Mouse (Mus musculus) hindbrain, postnatal 0 days (tissue): Measurements from ENCODE around the gene Rnase11. TPM values are rescaled to one million over a fixed set of nuclear protein-coding genes. Genes with fewer than 3 reads are reported as not detected.
A peak's percentile ranks its signal among the peaks of the same experiment; 100 is the strongest.

Source experiments
- ATAC-seq: fragments of 200-750 bp; cut with Nextera tagmentation; 2 replicates; pipeline ENCODE4 v1.8.0; 2017; ENCODE audit warnings: mild to moderate bottlenecking, moderate TSS enrichment, moderate library complexity
- DNase-seq: peaks from one replicate; pipeline ENCODE4 v3.0.0-alpha.2; 2015; ENCODE audit warnings: low spot score
- H3K27ac ChIP-seq: fragments of 300-500 bp; sonication (generic); 2 replicates; pipeline ENCODE4 v1.5.1; 2014; ENCODE audit warnings: mild to moderate bottlenecking
- H3K27me3 ChIP-seq: fragments of 300-500 bp; sonication (generic); 2 replicates; pipeline ENCODE4 v1.6.1; 2014; ENCODE audit warnings: low read length, mixed read lengths; ENCODE audit not compliant: insufficient read depth
- H3K36me3 ChIP-seq: fragments of 300-500 bp; sonication (generic); 2 replicates; pipeline ENCODE4 v1.6.1; 2014; ENCODE audit warnings: low read length, mixed read lengths; ENCODE audit not compliant: insufficient read depth
- H3K4me1 ChIP-seq: fragments of 300-500 bp; sonication (generic); 2 replicates; pipeline ENCODE4 v1.6.1; 2014; ENCODE audit warnings: antibody characterized with exemption, low read length, mixed read lengths; ENCODE audit not compliant: insufficient read depth
- H3K4me2 ChIP-seq: fragments of 300-500 bp; sonication (generic); 2 replicates; pipeline ENCODE4 v1.6.1; 2014; ENCODE audit warnings: low read depth, mild to moderate bottlenecking, low read length, moderate library complexity, mixed read lengths
- H3K4me3 ChIP-seq: fragments of 300-500 bp; sonication (generic); 2 replicates; pipeline ENCODE4 v1.5.1; 2014; ENCODE audit warnings: low read length
- H3K9ac ChIP-seq: fragments of 300-500 bp; sonication (generic); replicated peaks from 2 replicates; pipeline ENCODE4 v1.6.1; 2014; ENCODE audit warnings: mild to moderate bottlenecking, low read length, moderate library complexity, mixed read lengths
- H3K9me3 ChIP-seq: fragments of 300-500 bp; sonication (generic); 2 replicates; pipeline ENCODE4 v1.6.1; 2016; ENCODE audit warnings: low read length, mixed read lengths
- CTCF ChIP-seq: IDR thresholded peaks from 2 replicates; pipeline ENCODE4 v1.5.1; 2016; ENCODE audit warnings: antibody characterized with exemption, control low read depth, low read depth
- WGBS: fragments of 180-500 bp; shearing (Covaris S2); extraction: QIAGEN DNeasy Blood & Tissue Kit; methylation state at CpG from one replicate; pipeline ENCODE4 v1.1.7; 2014; 5-methylcytosine and 5-hydroxymethylcytosine counted together
- polyA plus RNA-seq: library from polyadenylated mRNA; unstranded; fragments of >200 nt; fragmentation: Nextera tagmentation; extraction: Ambion mirVana; gene quantifications from 2 replicates; pipeline ENCODE4 v1.2.1, GENCODE M21; 2015
- total RNA-seq: library from RNA; depleted of rRNA; stranded (reverse); fragments of >200 nt; gene quantifications from 2 replicates; pipeline ENCODE4 v1.2.3, GENCODE M21; 2014

Gene Rnase11
- total and polyA plus RNA-seq, 2 experiments from 2014 or later = not detected

GRCm38 (mm10) chr14:51088166-51088969 is 38.4 kb upstream of the Rnase11 start:
- peak; percentile 30 for ATAC-seq
- no peaks in the 10 kb centered on the region for H3K36me3 ChIP-seq
- H3K9ac ChIP-seq = peak overlapping the region; percentile 55
- under 1% methylated on average over 23 of the region's 23 CpGs for WGBS
- peak overlapping the region; percentile 75 for H3K4me2 ChIP-seq
- no peaks in the 10 kb centered on the region for H3K27me3 ChIP-seq
- peak overlapping the region; percentile 84; the same call in 1 of the 2 replicates for H3K27ac ChIP-seq
- DNase-seq = peak; percentile 84
- peak overlapping the region; percentile 63 for H3K4me3 ChIP-seq
- H3K9me3 ChIP-seq = no peaks in the 10 kb centered on the region
- no peak for TF ChIP-seq CTCF
- H3K4me1 ChIP-seq = no peaks in the 10 kb centered on the region

GRCm38 (mm10) chr14:51087762-51088161 is 37.8 kb upstream of the Rnase11 start:
- WGBS = 11% methylated on average over 9 of the region's 9 CpGs
- TF ChIP-seq CTCF = no peak
- H3K36me3 ChIP-seq = no peaks in the 10 kb centered on the region
- peak; percentile 39 for DNase-seq
- no peak for ATAC-seq
- no peaks in the 10 kb centered on the region for H3K27me3 ChIP-seq
- peak overlapping the region; percentile 84; the same call in 1 of the 2 replicates for H3K27ac ChIP-seq
- peak overlapping the region; percentile 63 for H3K4me3 ChIP-seq
- H3K4me1 ChIP-seq = no peaks in the 10 kb centered on the region
- no peaks in the 10 kb centered on the region for H3K9me3 ChIP-seq
- peak overlapping the region; percentile 75 for H3K4me2 ChIP-seq
- no peak overlapping the region; the same call in 1 of the 2 replicates for H3K9ac ChIP-seq

- H3K4me2 ChIP-seq = no peak overlapping the region
- no peak for ATAC-seq
- H3K4me3 ChIP-seq = no peak overlapping the region
- DNase-seq = no peak
- no peaks in the 10 kb centered on the region for H3K4me1 ChIP-seq
- H3K36me3 ChIP-seq = no peaks in the 10 kb centered on the region
- H3K27ac ChIP-seq = no peak overlapping the region
- H3K9ac ChIP-seq = no peak overlapping the region
- 89% methylated on average over 4 of the region's 4 CpGs for WGBS
- H3K27me3 ChIP-seq = no peaks in the 10 kb centered on the region
- no peaks in the 10 kb centered on the region for H3K9me3 ChIP-seq
- TF ChIP-seq CTCF = no peak
Observed at GRCm38 (mm10) chr14:51085911-51086310, 35.9 kb upstream of the Rnase11 start.

- DNase-seq (no peak), ATAC-seq (no peak)
- no peaks in the 10 kb centered on the region for H3K9me3 ChIP-seq
- WGBS = 90% methylated on average over 2 of the region's 2 CpGs
- no peaks in the 10 kb centered on the region for H3K4me1 ChIP-seq
- no peaks in the 10 kb centered on the region for H3K36me3 ChIP-seq
- H3K4me2 ChIP-seq = no peak overlapping the region
- no peak for TF ChIP-seq CTCF
- no peak overlapping the region for H3K4me3 ChIP-seq
- no peak overlapping the region for H3K9ac ChIP-seq
- H3K27ac ChIP-seq = no peak overlapping the region
- H3K27me3 ChIP-seq = no peaks in the 10 kb centered on the region
Observed at GRCm38 (mm10) chr14:51085086-51085485, 35.1 kb upstream of the Rnase11 start.

GRCm38 (mm10) chr14:51083805-51084204 is 33.8 kb upstream of the Rnase11 start:
- no peak for TF ChIP-seq CTCF
- ATAC-seq (no peak), DNase-seq (no peak)
- H3K27me3 ChIP-seq = no peaks in the 10 kb centered on the region
- H3K27ac ChIP-seq = no peak overlapping the region
- H3K4me2 ChIP-seq = peak overlapping the region; percentile 78
- no peaks in the 10 kb centered on the region for H3K9me3 ChIP-seq
- no peaks in the 10 kb centered on the region for H3K36me3 ChIP-seq
- no peak overlapping the region for H3K9ac ChIP-seq
- H3K4me1 ChIP-seq = no peaks in the 10 kb centered on the region
- WGBS = 10% methylated on average over 7 of the region's 7 CpGs
- peak overlapping the region; percentile 56 for H3K4me3 ChIP-seq

GRCm38 (mm10) chr14:51082599-51083581 is 32.9 kb upstream of the Rnase11 start:
- TF ChIP-seq CTCF = no peak
- 2% methylated on average over 40 of the region's 40 CpGs for WGBS
- H3K36me3 ChIP-seq = no peaks in the 10 kb centered on the region
- H3K4me1 ChIP-seq = no peaks in the 10 kb centered on the region
- ATAC-seq (peak; percentile 82), DNase-seq (peak; percentile 60)
- H3K4me2 ChIP-seq = peak overlapping the region; percentile 78
- peak overlapping the region; percentile 56 for H3K4me3 ChIP-seq
- H3K9me3 ChIP-seq = no peaks in the 10 kb centered on the region
- peak overlapping the region; percentile 51 for H3K9ac ChIP-seq
- H3K27me3 ChIP-seq = no peaks in the 10 kb centered on the region
- peak overlapping the region; percentile 34; the same call in 1 of the 2 replicates for H3K27ac ChIP-seq
